Mouse (Mus musculus) adrenal gland, adult 8-10 months (tissue): ENCODE measurements around the gene Rragc. TPM values are rescaled to one million over a fixed set of nuclear protein-coding genes. Genes with fewer than 3 reads are reported as not detected.
"Not testable (repeated sequence)": the region's sequence is repeated elsewhere in the genome, so short reads cannot be mapped to it uniquely, and the experiment has no call there.

ENCODE experiments used
- DNase-seq: peaks from one replicate; pipeline ENCODE4 v3.0.0; 2022
- total RNA-seq, 4 experiments: library from RNA; stranded (reverse); gene quantifications; 2 replicates each; pipeline ENCODE4 v1.2.4; 2022

Gene Rragc
- 10 to 100 TPM; 70.6 to 90.8 (median 79.6) TPM for total RNA-seq

- peak; percentile 100 for DNase-seq
These were observed at the start of gene Rragc for GRCm38 (mm10) chr4:123916748-123917547. Gene Rragc, plus strand, starts transcription at chr4:123917446.

- no peak for DNase-seq
These were observed 23.5 kb upstream of the Rragc start for GRCm38 (mm10) chr4:123893726-123894125.

GRCm38 (mm10) chr4:123894295-123894694 is 23.0 kb upstream of the Rragc start:
- DNase-seq: no peak

- DNase-seq: no peak
These were observed 18.6 kb upstream of the Rragc start for GRCm38 (mm10) chr4:123898696-123899095.

GRCm38 (mm10) chr4:123903432-123903831 is 13.8 kb upstream of the Rragc start:
- DNase-seq: no peak

GRCm38 (mm10) chr4:123904333-123905125 is 12.7 kb upstream of the Rragc start, which contains the start of gene Mycbp:
Gene Mycbp, plus strand, starts transcription at chr4:123904832.
- peak; percentile 98 for DNase-seq

- DNase-seq: no peak
These were observed 12.0 kb upstream of the Rragc start for GRCm38 (mm10) chr4:123905126-123905668.

- DNase-seq: no peak
These were observed 5.7 kb upstream of the Rragc start for GRCm38 (mm10) chr4:123911503-123911902.

- DNase-seq: no peak
These were observed 4.8 kb upstream of the Rragc start for GRCm38 (mm10) chr4:123912431-123912830.

- peak; percentile 29 for DNase-seq
These were observed 398 bp downstream of the Rragc start, which contains the start of gene 4930535I16Rik for GRCm38 (mm10) chr4:123917548-123918140. Gene 4930535I16Rik, minus strand, starts transcription at chr4:123918022.

- DNase-seq: no peak
These were observed 1.6 kb downstream of the Rragc start for GRCm38 (mm10) chr4:123918851-123919250.

GRCm38 (mm10) chr4:123921055-123921565 is 3.9 kb downstream of the Rragc start:
- no peak for DNase-seq

GRCm38 (mm10) chr4:123927961-123928360 is 10.7 kb downstream of the Rragc start:
- DNase-seq: no peak

GRCm38 (mm10) chr4:123929994-123930393 is 12.7 kb downstream of the Rragc start:
- no peak for DNase-seq

GRCm38 (mm10) chr4:123934306-123934705 is 17.1 kb downstream of the Rragc start:
- DNase-seq: no peak

- DNase-seq: no peak
These were observed 18.8 kb downstream of the Rragc start for GRCm38 (mm10) chr4:123936059-123936458.

- peak; percentile 40 for DNase-seq
These were observed 22.6 kb downstream of the Rragc start for GRCm38 (mm10) chr4:123939838-123940237.

- DNase-seq: not testable (repeated sequence)
These were observed 23.6 kb downstream of the Rragc start for GRCm38 (mm10) chr4:123940878-123941277.

- no peak for DNase-seq
These were observed 29.5 kb downstream of the Rragc start for GRCm38 (mm10) chr4:123946701-123947100.

GRCm38 (mm10) chr4:123947149-123947548 is 29.9 kb downstream of the Rragc start:
- peak; percentile 46 for DNase-seq

GRCm38 (mm10) chr4:123948901-123949300 is 31.7 kb downstream of the Rragc start:
- no peak for DNase-seq

- no peak for DNase-seq
These were observed 32.4 kb downstream of the Rragc start for GRCm38 (mm10) chr4:123949649-123950048.
